Mouse (Mus musculus) embryonic facial prominence, embryonic 13.5 days (tissue): ENCODE measurements around the gene Pgam5. TPM values are rescaled to one million over a fixed set of nuclear protein-coding genes. Genes with fewer than 3 reads are reported as not detected.

ENCODE experiments used
- ATAC-seq: fragments of 200-750 bp; cut with Nextera tagmentation; 2 replicates; pipeline ENCODE4 v1.8.0; 2017; ENCODE audit warnings: low read depth; ENCODE audit not compliant: insufficient number of reproducible peaks, insufficient read depth, low FRiP score, low TSS enrichment
- H3K27ac ChIP-seq: fragments of 300-500 bp; sonication (generic); 2 replicates; pipeline ENCODE4 v1.5.1; 2015; ENCODE audit warnings: moderate library complexity, mild to moderate bottlenecking, inconsistent platforms
- H3K27me3 ChIP-seq: fragments of 300-500 bp; sonication (generic); 2 replicates; pipeline ENCODE4 v1.6.1; 2015; ENCODE audit warnings: mild to moderate bottlenecking, inconsistent platforms
- H3K36me3 ChIP-seq: fragments of 300-500 bp; sonication (generic); 2 replicates; pipeline ENCODE4 v1.6.1; 2015; ENCODE audit warnings: mild to moderate bottlenecking, inconsistent platforms
- H3K4me1 ChIP-seq: fragments of 300-500 bp; sonication (generic); 2 replicates; pipeline ENCODE4 v1.6.1; 2015; ENCODE audit warnings: inconsistent platforms
- H3K4me2 ChIP-seq: fragments of 300-500 bp; sonication (generic); 2 replicates; pipeline ENCODE4 v1.6.1; 2015; ENCODE audit warnings: moderate library complexity, mild to moderate bottlenecking, inconsistent platforms
- H3K4me3 ChIP-seq: fragments of 300-500 bp; sonication (generic); 2 replicates; pipeline ENCODE4 v1.5.1; 2015; ENCODE audit warnings: mild to moderate bottlenecking, inconsistent platforms
- H3K9ac ChIP-seq: fragments of 300-500 bp; sonication (generic); 2 replicates; pipeline ENCODE4 v1.6.1; 2015; ENCODE audit warnings: mild to moderate bottlenecking, inconsistent platforms
- H3K9me3 ChIP-seq: fragments of 300-500 bp; sonication (generic); 2 replicates; pipeline ENCODE4 v1.6.1; 2016; ENCODE audit warnings: inconsistent platforms
- WGBS: fragments of 180-500 bp; shearing (Covaris S2); methylation state at CpG from one replicate; pipeline ENCODE4 v1.1.7; 2015; ENCODE audit warnings: mixed read lengths; 5-methylcytosine and 5-hydroxymethylcytosine counted together
- polyA plus RNA-seq: library from polyadenylated mRNA; unstranded; fragments of >200 nt; fragmentation: Nextera tagmentation; extraction: Ambion mirVana; gene quantifications from 2 replicates; pipeline ENCODE4 v1.2.1, GENCODE M21; 2015

Gene Pgam5
- polyA plus RNA-seq, 1 experiment from 2014 or later, result 67.2 TPM

DNA sequence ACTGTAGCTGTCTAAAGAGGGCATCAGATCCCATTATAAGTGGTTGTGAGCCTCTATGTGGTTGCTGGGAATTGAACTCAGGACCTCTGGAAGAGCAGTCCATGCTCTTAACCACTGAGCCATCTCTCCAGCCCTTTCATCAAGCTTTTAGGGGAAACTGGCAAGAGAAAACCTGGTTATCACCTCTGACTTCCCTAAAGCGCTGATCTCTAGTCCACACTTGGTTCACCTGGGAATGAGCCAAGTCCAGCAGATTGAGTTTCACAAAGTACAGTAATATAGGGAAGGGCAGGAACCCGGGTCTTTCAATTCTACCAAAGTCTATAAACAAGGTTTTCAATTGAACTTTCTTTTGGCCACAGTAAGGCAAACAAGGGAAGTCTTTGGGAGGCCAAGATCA lies 12.3 kb upstream of the Pgam5 start:
- H3K27me3 ChIP-seq, result peaks cover 19% of the 10 kb centered on the region
- H3K9ac ChIP-seq, result no peak overlapping the region
- H3K4me1 ChIP-seq, result peaks cover 10% of the 10 kb centered on the region
- H3K4me2 ChIP-seq, result no peak overlapping the region
- H3K36me3 ChIP-seq, result no peaks in the 10 kb centered on the region
- H3K27ac ChIP-seq, result no peak overlapping the region
- WGBS, result 81% methylated on average over 2 of the region's 2 CpGs
- no peaks in the 10 kb centered on the region for H3K9me3 ChIP-seq
- ATAC-seq, result no peak
- H3K4me3 ChIP-seq, result no peak overlapping the region

DNA sequence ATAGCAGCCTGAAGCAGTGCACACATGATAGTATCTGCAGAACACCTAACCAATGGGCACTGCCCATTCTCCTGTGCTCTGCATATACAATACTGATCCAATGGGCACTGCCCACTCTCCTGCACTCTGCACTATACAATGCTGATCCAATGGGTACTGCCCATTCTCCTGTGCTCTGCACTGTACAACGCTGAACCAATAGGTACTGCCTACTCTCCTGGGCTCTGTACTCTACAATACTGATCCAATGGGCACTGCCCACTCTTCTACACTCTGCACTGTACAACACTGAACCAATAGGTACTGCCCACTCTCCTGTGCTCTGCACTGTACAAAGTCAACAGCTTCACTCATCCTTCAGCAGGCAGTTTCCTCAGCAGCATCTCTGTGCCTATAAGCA lies 7.2 kb upstream of the Pgam5 start:
- H3K9me3 ChIP-seq, result no peaks in the 10 kb centered on the region
- no peaks in the 10 kb centered on the region for H3K27me3 ChIP-seq
- H3K9ac ChIP-seq, result no peak overlapping the region
- H3K36me3 ChIP-seq, result no peaks in the 10 kb centered on the region
- ATAC-seq, result no peak
- H3K4me3 ChIP-seq, result no peak overlapping the region
- H3K27ac ChIP-seq, result no peak overlapping the region
- WGBS, result 90% methylated on average over 1 of the region's 1 CpGs
- H3K4me2 ChIP-seq, result no peak overlapping the region
- H3K4me1 ChIP-seq, result no peaks in the 10 kb centered on the region

DNA sequence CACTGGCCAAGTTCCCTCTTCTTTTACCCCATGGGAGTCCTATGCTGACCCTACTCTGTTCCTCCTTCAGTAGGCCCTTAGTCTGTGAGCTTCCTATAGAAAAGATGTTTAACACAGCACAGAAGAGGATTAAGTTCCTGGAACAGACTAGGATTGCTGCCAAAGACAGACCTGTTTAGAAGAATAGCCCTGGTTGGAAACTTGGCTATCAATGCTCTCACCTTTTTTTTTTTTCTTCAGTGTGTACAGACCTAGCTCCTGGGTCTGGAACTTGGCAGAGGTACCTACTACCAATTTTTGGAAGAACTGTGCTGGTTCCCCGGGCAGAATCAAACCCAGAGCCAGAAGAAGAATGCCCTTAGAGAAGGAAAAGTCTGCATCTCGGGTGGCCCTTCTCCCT lies 6.7 kb upstream of the Pgam5 start:
- no peak overlapping the region for H3K9ac ChIP-seq
- WGBS, result 72% methylated on average over 2 of the region's 2 CpGs
- no peak for ATAC-seq
- H3K4me2 ChIP-seq, result no peak overlapping the region
- no peak overlapping the region for H3K4me3 ChIP-seq
- no peak overlapping the region for H3K27ac ChIP-seq
- H3K27me3 ChIP-seq, result no peaks in the 10 kb centered on the region
- H3K9me3 ChIP-seq, result no peaks in the 10 kb centered on the region
- no peaks in the 10 kb centered on the region for H3K36me3 ChIP-seq
- H3K4me1 ChIP-seq, result no peaks in the 10 kb centered on the region

DNA sequence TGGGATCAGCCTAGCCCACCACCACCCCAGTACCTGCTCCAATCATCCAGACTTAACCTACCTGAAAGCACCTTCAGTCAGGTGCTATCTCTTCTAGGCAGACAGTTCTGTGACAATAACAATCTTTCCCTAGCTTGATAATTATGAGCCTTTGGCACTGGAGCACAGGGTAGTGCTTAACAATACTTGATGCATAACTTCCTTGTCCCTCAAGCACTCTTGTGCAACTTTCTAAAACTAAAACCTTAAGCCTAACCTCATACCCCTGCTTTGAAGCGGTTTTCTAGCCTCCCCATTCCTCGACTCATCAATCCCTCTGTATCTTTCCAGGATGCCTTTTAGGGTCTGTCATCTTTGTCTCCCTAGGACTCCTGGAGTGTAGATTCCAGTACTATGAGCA lies 5.1 kb upstream of the Pgam5 start:
- Histone ChIP-seq H3K4me1 (no peaks in the 10 kb centered on the region), H3K9me3 (no peaks in the 10 kb centered on the region)
- WGBS, result 65% methylated on average over 2 of the region's 2 CpGs

DNA sequence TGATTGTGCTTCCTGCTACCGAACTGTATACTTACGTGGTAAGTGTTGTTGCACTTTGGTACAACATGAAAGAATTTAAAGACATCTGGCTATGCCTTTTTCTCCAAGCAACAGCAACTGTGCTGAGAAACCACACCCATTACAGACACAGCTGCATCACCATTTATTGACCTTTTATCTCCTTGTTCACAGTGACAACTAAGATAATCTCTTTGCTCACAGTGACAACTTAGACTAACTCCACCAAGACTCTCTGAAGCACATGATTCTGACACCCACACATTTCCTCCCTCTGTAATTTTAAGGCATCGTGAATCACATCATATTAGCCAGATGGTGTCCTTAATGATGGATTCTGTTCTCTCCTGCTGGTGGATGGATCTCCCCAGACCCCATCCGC lies 4.4 kb upstream of the Pgam5 start:
- Histone ChIP-seq H3K27ac (no peak overlapping the region), H3K9me3 (no peaks in the 10 kb centered on the region), H3K9ac (no peak overlapping the region), H3K4me3 (no peak overlapping the region), H3K36me3 (no peaks in the 10 kb centered on the region), H3K4me1 (no peaks in the 10 kb centered on the region), H3K27me3 (no peaks in the 10 kb centered on the region), H3K4me2 (no peak overlapping the region)
- ATAC-seq, result no peak
- 81% methylated on average over 4 of the region's 4 CpGs for WGBS

More for the DNA sequence above, 5.1 kb upstream of the Pgam5 start:
- Histone ChIP-seq H3K27ac (no peak overlapping the region), H3K27me3 (no peaks in the 10 kb centered on the region), H3K4me2 (no peak overlapping the region), H3K36me3 (no peaks in the 10 kb centered on the region), H3K9ac (no peak overlapping the region), H3K4me3 (no peak overlapping the region)
- no peak for ATAC-seq

DNA sequence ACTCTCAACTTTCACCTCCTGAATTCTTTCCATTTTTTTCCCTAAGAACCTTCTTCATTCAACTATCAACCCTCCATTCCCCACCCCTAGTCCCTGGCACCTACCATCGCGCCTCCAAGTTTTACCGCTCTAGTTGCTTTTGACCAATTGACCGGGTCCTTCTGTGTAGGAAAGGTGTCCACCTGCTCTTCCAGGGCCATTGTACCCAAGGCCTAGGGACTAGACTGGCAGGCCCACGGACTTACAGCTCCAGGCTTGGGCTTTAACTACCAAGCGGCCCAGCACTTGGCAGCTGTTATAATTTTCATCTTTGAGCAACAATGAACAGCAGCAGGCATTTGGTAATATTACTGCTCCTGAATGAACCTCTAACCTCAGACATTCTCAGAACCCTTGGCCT lies 529 bp upstream of the Pgam5 start:
- no peak overlapping the region for H3K9ac ChIP-seq
- no peaks in the 10 kb centered on the region for H3K27me3 ChIP-seq
- H3K36me3 ChIP-seq, result peaks cover 22% of the 10 kb centered on the region
- no peak overlapping the region for H3K27ac ChIP-seq
- H3K4me2 ChIP-seq, result no peak overlapping the region; the same call in 1 of the 2 replicates
- peaks cover 9% of the 10 kb centered on the region for H3K4me1 ChIP-seq
- no peak overlapping the region for H3K4me3 ChIP-seq
- no peaks in the 10 kb centered on the region for H3K9me3 ChIP-seq
- no peak for ATAC-seq
- 93% methylated on average over 6 of the region's 6 CpGs for WGBS

DNA sequence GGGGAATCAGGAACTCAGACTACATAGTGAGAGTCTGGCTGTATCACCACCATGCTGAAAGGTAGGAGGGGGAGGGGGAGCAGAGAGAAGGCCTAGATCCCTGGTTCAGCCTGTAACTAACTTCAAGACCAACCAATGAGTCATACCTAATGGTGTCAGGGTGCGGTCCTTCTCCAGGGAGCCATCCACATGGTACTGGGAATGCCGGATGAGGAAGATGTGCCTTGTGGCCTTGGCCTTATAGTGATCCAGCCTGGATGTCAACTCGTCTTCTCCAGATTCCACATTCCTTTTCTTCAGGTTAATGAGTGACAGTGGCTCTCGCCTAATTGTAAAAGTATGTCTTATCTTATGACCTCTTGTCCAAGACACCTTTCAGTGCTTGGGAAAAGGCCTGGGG lies 2.8 kb downstream of the Pgam5 start:
- H3K27ac ChIP-seq, result no peak overlapping the region
- WGBS, result 90% methylated on average over 4 of the region's 4 CpGs
- no peak overlapping the region for H3K4me2 ChIP-seq
- H3K4me3 ChIP-seq, result no peak overlapping the region
- H3K36me3 ChIP-seq, result peaks cover 37% of the 10 kb centered on the region
- H3K9me3 ChIP-seq, result no peaks in the 10 kb centered on the region
- no peak overlapping the region for H3K9ac ChIP-seq
- no peak for ATAC-seq
- peaks cover 9% of the 10 kb centered on the region for H3K4me1 ChIP-seq
- H3K27me3 ChIP-seq, result no peaks in the 10 kb centered on the region

DNA sequence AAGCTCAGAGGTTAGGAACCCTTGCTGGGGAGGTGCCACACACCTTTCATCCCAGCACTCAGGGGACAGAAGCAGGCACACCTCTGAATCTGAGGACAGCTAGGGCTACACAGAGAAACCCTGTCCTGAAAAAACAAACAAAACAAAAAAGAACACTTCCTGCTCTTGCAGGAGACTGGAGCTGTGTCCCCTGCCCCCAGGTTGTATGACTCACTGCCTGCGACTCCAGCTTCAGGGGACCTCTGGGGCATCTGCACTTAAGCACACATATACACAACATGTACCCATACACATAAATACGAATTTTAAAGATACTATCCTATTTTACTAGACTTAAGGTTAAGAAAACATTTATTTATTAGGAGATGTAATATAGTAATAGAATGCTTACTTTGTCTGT lies 25.6 kb downstream of the Pgam5 start:
- Histone ChIP-seq H3K27ac (no peak overlapping the region), H3K4me3 (no peak overlapping the region), H3K4me1 (no peaks in the 10 kb centered on the region), H3K4me2 (no peak overlapping the region), H3K36me3 (peaks cover 94% of the 10 kb centered on the region), H3K27me3 (no peaks in the 10 kb centered on the region), H3K9me3 (no peaks in the 10 kb centered on the region), H3K9ac (no peak overlapping the region)
- ATAC-seq, result no peak
- 79% methylated on average over 2 of the region's 2 CpGs for WGBS

DNA sequence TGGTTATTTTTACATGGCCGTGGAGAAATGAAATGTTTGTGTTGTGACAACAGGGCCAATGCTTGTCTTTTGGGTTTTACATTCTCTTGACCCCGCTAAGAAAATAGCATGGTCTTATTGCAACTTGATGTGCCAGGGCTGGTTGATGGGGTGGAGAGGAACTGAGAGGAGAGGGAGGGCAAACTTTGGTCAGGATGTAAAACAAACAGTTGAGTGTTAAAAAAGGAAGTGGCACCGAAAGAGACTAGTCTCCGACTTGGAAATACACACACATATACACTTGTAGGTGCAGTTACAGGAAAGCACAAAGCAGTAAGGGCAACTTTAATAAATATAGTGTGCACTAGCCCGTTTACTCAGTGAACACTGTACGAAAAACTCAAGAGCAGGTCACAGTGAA lies 37.4 kb downstream of the Pgam5 start:
- H3K4me3 ChIP-seq, result no peak overlapping the region; the same call in 1 of the 2 replicates
- peak overlapping the region; percentile 76 for H3K4me2 ChIP-seq
- H3K4me1 ChIP-seq, result peaks cover 22% of the 10 kb centered on the region
- no peaks in the 10 kb centered on the region for H3K9me3 ChIP-seq
- H3K36me3 ChIP-seq, result peaks cover 33% of the 10 kb centered on the region
- no peak overlapping the region for H3K27ac ChIP-seq
- no peak overlapping the region for H3K9ac ChIP-seq
- WGBS, result 87% methylated on average over 6 of the region's 6 CpGs
- ATAC-seq, result no peak
- H3K27me3 ChIP-seq, result no peaks in the 10 kb centered on the region

DNA sequence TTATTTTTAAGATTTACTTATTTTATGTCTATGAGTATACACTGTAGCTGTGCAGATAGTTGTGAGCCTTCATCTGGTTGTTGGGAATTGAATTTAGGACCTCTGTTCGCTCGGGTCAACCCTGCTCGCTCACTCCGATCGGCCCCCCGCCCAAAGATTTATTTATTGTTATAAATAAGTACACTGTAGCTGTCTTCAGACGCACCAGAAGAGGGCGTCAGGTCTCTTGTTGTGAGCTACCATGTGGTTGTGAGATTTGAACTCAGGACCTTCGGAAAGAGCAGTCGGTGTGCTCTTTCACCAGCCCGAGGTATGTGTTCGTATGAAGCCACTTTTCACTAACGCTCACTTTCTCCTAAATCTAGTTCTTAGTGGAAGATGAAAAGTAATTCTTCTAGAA lies 38.1 kb downstream of the Pgam5 start:
- H3K36me3 ChIP-seq, result peaks cover 34% of the 10 kb centered on the region
- no peaks in the 10 kb centered on the region for H3K9me3 ChIP-seq
- H3K27me3 ChIP-seq, result no peaks in the 10 kb centered on the region
- no peak for ATAC-seq
- H3K4me3 ChIP-seq, result peak overlapping the region; percentile 98
- H3K4me1 ChIP-seq, result peaks cover 22% of the 10 kb centered on the region
- H3K9ac ChIP-seq, result peak overlapping the region; percentile 97
- no peak overlapping the region for H3K27ac ChIP-seq
- H3K4me2 ChIP-seq, result peak overlapping the region; percentile 76
- 45% methylated on average over 13 of the region's 13 CpGs for WGBS

DNA sequence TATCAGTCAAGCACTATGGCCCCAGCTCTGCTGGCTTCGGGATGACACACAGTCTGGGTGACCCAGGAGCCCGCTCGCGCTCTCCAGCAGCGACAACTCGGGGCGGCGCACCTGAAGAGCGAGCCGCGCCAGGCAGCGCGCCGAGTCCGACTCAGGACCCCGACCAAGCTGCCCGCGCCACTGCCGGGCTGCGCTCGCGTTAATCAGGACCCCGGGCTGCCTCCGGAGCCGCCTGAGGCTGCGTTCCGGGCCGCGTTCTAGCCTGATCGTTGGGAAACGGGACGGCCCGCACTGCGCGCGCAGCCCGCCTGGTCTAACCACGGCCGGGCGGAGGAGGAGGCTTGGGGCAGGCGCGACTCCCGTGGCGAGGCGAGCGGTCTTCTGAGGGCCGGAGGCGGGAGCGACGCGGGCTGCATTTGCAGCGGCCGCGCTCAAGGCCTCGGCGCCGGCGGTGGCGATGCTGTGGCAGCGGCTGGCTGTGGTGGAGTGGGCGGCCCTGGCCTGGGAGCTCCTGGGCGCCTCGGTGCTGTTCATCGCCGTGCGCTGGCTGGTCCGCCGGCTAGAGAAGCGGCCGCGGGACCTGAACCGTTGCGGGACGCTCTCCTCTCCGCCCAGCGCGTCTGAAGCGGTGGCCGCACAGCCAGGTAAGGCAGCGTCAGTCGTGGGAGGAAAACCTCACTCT lies 38.8 kb downstream of the Pgam5 start, which contains the start of gene Ankle2:
Gene Ankle2 (plus strand): TSS at position 225 of the 682 bp plus-strand sequence.
- under 1% methylated on average over 79 of the region's 81 CpGs for WGBS
- peak; percentile 93 for ATAC-seq
- Histone ChIP-seq H3K4me2 (peak within 1 kb of the TSS; percentile 76), H3K9ac (peak within 1 kb of the TSS; percentile 97), H3K36me3 (peaks cover 34% of the 10 kb centered on the region), H3K4me3 (peak within 1 kb of the TSS; percentile 98), H3K4me1 (peaks cover 22% of the 10 kb centered on the region), H3K27ac (peak within 1 kb of the TSS; percentile 97), H3K27me3 (no peaks in the 10 kb centered on the region), H3K9me3 (no peaks in the 10 kb centered on the region)

DNA sequence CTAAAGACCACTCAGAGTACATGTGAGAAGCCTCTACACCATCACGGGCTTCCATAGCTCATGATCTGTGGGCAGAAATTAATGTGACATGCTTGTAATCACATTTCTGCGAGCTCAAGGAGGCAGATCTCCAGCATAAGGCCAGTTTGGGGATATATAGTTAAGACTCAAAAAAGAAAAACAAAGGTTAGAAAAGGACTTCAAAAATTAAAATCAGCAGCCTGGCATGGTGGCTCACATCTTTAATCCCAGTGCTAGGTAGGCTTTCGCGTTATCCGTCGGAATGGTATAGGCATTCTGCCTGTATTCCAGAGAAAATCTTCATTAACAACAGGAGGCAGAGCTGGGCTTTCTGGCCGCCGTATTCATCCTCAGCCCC lies 39.3 kb downstream of the Pgam5 start:
- H3K9ac ChIP-seq, result peak overlapping the region; percentile 97
- WGBS, result 6% methylated on average over 8 of the region's 8 CpGs
- no peaks in the 10 kb centered on the region for H3K9me3 ChIP-seq
- no peak for ATAC-seq
- H3K4me3 ChIP-seq, result peak overlapping the region; percentile 98
- peak overlapping the region; percentile 97 for H3K27ac ChIP-seq
- H3K36me3 ChIP-seq, result peaks cover 32% of the 10 kb centered on the region
- no peaks in the 10 kb centered on the region for H3K27me3 ChIP-seq
- peaks cover 22% of the 10 kb centered on the region for H3K4me1 ChIP-seq
- H3K4me2 ChIP-seq, result peak overlapping the region; percentile 76
